Mouse (Mus musculus) neural tube, embryonic 10.5 days (tissue): ENCODE results near the gene Ipo4.

Source experiments
- DNase-seq: peaks from one replicate; pipeline ENCODE4 v3.0.0-alpha.2; 2017; ENCODE audit warnings: low spot score; ENCODE audit errors: extremely low spot score

The Ipo4 gene

DNA sequence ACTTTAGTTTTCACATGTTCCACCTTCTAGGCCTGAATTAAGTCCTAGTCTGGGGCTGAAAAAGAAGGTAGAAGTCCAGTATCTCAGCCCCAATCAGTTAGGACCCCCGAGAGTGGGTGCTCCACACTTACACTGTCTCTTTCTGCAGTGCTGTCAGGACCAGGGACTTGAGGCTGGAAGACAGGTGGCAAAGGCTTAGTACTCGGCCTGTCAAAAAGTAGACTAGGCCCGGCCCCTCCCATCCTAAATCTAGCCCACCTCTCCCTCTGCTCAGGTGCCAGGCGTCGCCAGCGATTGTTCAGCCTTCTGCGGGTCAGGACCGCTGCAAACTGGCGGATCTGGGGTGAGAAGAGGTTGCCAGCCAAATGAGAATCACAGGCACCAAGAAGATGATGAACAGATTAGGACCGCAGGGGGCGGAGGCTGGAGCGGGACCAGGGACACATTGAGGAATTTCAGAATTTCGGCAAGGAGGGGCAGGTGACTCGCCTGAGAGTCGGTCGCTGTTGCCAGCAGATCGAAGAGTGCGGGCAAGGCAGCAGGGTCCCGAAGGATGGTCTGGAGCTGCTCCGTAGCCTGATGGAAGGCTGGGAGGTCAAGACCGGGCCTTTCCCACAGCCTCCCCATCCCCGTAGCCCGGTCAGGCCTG lies 759 bp downstream of the Ipo4 start:
- no peak for DNase-seq

DNA sequence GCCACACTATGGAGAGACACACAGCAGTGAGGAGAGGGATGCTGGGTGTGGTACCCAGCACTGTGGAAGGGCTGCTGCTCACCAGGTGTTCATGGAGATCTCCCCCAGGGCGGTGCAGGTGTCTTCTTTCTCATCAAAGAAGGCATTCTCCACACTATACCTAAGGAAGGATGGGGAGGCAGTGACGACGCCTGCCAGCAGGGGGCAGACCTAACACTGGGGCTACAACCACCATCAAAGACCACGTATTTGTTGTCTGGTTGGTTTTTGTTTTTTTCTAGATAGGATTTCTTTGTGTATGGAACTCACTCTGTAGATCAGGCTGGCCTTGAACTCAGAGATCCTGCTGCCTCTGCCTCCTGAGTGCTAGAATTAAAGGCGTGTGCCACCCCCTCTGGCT lies 6.4 kb downstream of the Ipo4 start:
- DNase-seq, result peak; percentile 24

DNA sequence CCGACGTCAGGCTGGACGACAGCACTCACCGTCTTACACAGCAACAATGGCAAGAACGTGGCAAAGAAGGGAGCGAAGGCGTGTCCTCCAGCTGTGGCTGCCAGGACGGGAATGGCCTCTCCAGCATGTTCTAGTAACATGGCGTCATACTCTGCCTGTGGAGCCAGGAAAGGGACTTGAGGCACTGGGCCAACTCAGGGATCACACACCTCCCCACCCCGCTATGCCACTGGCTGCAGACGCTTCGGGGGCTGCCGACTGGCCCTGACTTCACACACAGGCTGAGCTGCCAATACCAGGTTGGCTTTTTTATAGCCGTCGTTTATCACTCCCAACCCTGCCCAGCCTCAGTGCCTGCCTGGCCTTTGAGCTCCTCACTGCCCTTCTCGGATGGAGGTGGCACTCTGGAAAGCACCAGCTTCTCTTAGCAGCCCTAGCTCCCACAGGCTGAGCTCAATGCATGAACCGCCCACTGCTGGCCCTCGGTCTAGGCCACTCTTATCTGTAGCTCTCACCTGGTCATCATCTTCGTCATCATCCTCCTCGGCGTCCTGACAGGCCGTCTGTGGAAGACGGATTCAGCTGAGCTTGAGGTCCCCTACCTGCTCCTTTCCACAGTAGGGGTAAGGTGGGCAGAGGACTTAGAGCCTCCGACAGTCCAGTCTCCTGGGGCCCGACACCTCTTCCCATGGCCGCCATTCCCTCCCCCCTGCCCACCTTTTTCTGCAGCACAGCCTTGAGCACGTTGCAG lies 7.5 kb downstream of the Ipo4 start:
- DNase-seq, result no peak

DNA sequence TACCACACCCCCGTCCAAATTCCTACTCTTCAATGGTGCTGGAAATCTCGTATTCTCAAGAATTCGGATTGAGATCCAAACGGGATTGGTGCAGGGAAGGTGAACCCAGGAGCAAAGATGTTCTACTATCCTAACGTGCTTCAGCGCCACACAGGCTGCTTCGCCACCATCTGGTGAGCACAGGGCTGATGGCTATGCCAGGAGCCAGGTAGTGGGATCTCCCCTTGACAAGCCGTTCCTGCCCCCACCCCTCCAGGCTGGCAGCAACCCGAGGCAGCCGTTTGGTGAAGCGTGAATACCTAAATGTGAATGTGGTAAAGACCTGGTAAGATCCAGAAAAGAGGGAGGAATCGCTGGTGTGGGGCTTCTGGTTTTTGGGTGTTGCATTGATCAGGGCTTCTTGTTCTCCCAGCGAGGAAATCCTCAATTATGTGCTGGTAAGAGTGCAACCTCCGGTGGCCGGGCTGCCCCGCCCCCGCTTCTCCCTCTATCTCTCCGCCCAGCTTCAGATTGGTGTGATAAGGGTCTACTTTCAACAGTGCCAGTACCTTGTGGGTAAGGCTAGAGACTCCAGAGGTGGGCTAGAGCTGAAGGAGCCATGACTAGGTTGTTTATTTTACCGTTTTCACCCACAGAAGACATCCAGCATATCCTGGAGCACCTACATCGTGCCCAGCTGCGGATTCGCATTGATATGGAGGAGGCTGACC lies 17.1 kb downstream of the Ipo4 start:
- DNase-seq, result no peak

DNA sequence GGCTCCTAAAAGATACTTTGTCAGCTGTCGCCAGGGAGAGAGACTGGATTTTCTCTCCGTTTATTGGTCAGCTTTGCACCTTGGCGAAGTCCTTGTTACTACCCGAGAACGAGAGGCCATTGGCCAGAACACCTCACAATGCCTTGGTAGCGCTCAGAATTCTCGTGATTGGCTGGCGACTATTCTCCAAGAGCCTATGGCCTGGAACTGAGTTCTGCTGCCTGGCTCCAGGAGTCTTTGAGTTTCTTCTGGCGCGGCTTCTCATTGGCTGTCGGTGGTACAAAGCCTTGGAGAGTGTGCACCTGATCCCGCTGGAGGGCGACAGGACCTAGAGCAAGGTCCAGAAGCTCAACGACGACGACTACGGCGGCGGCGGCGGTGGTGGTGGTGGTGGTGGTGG lies 17.9 kb downstream of the Ipo4 start, which contains the start of gene Rec8:
Gene Rec8 (plus strand): TSS at position 216 of the 400 bp plus-strand sequence.
- DNase-seq, result peak; percentile 54

DNA sequence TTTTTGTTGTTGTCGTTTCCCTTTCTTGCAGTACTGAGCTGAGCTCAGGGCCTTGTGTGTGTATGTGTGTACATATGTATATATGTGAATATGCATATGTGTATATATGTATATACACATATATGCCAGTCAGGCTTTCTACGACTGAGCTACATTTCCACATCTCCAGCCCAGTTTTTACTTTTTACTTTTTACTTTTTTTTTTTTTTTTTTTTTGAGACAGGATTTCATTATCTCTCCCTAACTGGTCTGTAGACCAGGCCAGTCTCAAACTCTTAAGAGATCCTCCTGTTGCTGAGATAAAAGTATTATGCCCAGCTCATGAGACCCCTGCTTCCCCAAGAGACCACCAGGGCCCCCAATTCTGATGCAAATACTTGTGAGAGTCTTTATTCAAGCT lies 18.9 kb downstream of the Ipo4 start:
- DNase-seq, result no peak

DNA sequence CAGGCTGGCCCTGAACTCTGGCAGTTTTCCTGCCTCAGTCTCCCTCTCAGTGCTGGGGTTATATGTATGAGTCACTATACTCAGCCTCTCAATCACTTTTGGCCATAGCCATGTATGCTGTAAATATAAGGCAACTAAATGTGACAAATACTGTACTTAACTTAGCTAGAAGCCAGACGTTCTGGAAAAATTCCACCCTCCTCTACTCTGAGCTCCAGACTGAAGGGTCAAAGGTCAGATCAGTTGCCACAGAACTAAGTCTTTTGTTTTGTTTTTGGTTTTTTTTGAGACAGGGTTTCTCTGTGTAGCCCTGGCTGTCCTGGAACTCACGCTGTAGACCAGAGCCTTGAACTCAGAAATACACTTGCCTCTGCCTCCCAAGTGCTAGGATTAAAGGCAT lies 19.9 kb downstream of the Ipo4 start:
- DNase-seq, result no peak

DNA sequence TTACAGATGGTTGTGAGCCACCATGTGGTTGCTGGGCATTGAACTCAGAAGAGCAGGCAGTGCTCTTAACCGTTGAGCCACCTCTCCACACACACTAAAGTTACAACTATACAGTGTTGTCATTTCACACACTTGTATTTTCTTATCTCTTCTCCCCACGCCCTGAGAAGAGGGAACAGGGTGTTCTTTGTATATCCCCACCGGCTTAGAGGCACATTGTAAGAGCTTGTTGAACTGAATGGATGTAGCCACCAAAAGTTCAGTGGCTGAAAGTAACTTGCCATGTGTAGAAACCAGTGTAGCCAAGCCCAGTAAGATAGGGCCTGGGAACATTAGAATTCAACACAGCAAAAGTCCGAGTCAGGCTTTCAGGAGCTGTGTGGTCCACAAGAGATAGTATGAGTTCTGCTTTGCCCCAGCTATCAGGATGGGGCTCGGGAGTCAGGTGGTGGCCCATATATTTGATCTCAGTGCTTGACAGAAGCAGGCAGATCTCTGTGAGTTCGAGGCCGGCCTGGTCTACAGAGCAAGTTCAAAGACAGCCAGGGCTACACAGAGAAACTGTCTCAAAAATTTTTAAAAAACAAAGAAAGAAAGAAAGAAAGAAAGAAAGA lies 21.1 kb downstream of the Ipo4 start:
- no peak for DNase-seq

DNA sequence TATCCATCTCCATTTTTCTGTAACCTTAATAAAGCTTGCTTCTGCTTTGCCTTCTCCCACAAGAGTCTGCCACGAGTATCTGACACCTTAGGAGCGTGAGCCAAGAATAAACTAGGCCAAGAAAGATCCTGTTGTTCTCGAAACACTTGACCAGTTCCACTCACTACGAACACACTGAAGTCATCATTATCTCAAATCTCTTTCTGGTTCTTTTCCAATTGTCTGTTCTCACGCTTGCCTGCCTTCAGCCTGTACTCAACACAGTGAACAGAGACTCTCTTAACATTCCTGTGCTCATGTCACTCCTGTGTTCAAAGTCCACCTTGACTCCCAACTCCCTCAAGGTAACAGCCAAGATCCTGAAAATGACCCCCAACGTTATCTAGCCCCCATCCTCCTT lies 22.4 kb downstream of the Ipo4 start:
- no peak for DNase-seq

DNA sequence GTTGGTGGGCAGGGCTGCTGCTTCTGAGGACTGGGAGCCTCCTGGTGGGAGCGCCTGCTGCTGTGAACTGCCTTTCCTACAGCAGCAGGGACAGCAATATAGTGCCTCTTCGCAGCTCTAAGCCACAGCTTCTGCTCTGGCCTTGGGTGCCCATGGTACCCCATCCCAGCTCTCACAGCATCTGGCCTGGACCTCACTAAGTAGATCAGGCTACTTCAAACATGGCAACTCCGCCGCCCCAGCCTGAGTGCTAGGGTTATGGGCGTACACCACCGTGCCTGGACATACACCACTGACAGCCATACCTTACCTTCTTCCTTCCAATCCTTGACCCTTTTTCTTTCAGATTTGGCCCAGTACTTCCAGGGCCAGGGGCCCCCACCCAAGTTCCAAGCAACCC lies 27.4 kb downstream of the Ipo4 start:
- DNase-seq, result no peak

DNA sequence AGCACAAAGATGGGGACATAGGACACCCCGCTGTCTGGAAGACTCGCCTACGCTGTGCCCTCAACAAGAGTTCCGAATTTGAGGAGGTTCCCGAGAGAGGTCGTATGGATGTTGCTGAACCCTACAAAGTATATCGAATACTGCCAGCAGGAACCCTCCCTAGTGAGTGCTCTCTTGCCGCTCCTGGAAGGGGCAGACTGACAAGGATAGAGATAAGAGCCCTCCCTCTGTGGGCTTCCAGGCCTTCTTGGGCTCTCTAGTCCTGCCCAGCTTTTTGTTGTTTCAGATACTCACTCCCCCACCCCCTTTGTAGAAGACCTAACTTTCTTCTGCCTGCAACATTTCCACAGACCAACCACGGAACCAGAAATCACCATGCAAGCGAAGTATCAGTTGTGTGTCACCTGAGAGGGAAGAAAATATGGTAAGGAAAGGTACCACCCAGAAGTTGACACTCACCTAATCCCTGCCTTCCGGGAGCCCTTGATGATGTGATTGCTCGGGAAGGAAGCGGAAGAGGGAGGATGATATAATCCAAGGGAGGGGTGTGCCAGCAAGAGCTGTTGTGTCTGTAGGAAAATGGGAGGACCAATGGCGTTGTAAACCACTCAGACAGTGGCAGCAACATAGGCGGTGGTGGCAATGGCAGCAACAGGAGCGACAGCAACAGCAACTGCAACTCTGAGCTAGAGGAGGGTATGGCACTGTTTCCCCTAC lies 29.9 kb downstream of the Ipo4 start:
- DNase-seq, result no peak

DNA sequence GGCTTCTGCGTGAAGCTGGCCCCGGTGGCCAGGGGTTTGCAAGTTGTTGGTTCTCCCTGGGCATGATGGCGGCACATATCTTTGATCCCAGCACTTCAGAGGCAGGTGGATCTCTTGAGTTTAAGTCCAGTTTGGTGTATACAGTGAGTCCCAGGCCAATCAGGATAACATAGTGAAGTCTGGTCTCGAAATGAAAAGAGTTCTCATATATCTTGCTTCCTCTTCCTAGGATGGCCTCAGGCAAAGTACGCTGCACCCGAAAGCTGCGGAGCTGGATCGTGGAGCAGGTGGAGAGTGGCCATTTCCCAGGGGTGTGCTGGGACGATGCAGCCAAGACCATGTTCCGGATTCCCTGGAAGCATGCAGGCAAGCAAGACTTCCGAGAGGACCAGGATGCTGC lies 30.9 kb downstream of the Ipo4 start:
- no peak for DNase-seq

DNA sequence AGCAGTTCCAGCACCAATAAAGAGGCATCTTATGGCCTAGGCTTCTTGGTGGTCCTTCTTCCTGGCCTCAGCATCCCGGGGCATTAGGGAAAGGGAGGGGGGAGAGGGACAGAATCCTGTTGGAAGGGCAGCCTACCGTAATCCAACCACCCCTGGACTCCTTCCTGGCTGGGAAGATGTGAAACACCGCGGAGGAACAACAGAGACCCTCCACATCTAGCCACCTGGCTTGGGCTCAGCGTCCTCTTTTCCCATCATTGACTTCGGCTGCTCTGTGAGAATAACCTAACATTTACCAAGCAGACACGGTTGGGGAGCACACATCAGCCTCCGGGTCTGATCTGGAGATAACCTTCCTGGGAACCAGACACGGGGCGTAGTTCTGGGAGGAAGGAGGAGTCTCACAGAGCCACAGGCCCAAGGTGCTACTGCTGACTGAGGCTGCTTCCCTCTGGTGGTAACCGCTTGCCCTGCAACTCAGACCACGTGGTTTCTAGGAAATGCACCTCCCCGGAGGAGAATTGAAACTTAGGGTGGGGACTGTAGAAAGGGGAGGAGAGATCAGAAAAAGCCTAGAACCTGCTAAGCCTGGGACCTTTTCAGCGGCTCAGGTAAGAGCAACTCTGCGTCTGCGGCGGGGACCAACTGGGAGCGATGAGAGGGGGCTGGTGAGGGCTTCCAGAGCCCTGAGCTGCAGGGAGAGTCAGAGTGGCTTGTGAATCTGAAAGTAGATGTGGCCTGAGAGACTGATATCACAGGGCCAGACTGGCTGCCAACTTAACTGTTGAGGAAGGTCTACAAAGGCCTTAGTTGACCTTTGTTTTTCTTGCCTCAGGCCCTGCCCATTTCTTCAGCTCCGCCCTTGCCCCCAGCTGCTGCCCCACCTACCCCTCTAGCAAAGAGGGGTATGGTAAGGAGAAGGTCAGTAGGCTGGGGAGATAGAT lies 31.9 kb downstream of the Ipo4 start:
- DNase-seq, result peak; percentile 76

DNA sequence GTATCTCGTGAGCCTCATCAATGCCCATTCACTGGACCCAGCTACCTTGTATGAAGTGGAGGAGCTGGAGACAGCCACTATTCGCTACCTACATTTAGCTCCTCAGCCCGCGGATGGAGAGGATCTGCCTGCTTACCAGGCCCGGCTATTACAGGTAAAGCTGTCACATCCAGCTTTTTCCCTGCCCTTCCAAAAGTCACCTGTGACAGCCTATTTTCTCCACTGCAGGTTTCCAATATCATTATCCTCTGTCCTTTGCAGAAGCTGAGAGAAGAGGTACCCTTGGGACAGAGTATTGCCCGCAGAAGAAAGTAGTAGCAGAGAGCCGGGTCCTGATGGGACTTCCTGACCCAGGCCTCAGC lies 32.5 kb downstream of the Ipo4 start, which contains the start of gene Irf9:
Gene Irf9 (plus strand): TSS at position 301 of the 362 bp plus-strand sequence.
- no peak for DNase-seq

DNA sequence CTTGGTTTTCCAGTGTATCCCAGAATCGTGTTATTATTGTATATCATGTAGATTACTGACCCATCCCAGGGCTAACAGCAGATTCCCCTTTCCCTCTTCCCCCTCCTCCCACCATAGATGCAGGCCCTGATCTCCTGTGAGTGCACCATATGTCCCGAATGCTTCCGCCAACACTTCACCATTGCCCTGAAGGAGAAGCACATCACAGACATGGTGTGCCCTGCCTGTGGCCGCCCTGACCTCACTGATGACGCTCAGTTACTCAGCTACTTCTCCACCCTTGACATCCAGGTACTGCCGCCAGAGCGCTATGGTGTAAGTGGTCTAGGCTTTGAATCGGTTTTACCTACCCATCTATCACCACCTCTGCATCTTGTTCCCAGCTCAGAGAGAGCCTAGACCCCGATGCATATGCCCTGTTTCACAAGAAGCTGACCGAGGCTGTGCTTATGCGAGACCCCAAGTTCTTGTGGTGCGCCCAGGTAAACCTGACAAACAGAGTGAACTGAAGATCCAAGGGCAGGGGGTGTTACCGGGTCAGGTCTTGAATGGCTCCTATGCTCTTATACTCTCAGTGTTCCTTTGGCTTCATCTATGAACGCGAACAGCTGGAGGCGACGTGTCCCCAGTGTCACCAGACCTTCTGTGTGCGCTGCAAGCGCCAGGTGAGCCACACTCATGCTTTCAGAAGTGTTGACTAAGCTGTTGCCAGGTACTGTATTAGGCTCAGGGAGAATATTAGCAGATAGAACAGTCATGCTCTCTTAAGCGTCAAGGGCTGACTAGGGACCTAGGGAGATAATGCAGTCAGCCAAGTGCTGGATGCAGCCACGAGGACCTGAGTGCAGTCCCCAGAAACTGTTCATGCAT lies 37.0 kb downstream of the Ipo4 start:
- DNase-seq, result no peak

DNA sequence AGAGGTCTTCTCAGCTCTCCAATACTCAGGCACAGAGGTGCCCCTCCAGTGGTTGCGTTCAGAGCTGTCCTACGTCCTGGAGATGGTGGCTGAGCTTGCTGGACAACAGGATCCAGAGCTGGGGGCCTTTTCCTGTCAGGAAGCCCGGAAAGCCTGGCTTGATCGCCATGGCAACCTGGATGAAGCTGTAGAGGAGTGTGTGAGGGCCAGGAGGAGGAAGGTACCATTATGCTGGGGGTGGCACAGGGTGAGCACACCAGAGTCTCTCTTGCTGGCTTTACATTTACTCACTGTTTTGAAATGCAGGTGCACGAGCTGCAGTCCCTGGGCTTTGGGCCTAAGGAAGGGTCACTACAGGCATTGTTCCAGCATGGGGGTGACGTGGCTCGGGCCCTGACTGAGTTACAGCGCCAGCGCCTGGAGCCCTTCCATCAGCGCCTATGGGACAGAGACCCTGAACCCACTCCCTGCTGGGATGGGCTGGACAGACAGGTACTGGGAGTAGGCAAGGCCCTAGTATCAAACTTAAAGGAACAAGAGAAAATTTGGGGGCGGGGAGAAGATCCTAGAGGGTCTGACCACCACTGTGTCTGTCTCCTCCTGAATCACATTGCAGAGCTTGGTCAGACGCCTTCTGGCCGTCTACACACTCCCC lies 39.6 kb downstream of the Ipo4 start:
- DNase-seq, result no peak

DNA sequence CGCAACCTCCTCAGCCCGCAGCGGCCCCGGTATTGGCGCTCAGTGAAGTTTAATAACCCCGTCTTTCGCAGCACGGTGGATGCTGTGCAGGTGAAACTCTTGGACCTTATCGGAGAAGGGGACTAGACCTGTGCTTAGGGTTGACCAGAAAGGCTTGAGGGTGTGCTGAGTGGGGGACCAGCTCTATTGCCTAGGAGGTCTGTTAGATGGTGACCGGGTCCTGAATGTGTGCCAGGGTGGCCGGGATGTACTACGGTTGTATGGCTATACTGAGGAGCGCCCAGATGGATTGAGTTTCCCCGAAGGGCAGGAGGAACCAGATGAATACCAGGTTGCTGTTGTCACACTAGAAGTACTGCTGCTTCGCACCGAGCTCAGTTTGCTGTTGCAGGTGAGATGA lies 43.5 kb downstream of the Ipo4 start:
- DNase-seq, result no peak

DNA sequence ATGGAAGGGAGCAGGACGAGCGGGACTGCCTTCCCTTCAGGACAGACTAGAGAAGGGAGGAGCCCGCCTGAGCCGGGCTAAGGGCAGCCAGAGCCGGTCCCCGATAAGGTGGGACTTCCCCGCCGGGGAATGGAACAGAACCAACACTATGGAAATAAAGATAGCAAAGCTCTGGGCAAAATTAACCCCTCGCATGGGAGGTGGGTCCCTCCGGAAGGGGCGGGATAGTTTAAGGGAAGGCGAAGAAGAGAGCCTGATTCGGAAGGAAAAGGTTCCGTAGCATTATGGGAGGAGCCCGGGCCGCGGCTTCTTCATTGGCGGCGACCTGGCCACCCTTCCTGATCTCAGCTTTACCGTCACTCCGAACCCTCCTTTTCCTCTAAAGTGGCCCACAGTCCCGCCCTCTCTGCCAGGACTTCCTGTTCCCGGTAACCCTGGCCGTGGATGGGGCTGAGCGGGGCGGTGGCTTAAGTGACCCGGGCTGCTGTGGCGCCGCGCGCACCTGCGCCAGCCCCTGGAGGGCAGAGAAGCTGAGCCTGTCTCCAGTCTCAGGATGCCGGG lies 44.3 kb downstream of the Ipo4 start, which contains the start of gene Rnf31:
Gene Rnf31 (plus strand): TSS at position 378 of the 561 bp plus-strand sequence.
- peak; percentile 86 for DNase-seq
